Mouse (Mus musculus) forebrain, embryonic 14.5 days (tissue): ENCODE measurements at regions not wholly inside any gene's neighbourhood (a gene's known extent, or its start where the extent isn't known, plus 50 kb on each side); places are given as distances from the start of the nearest gene placed in this dataset.

Source experiments
- ATAC-seq: fragments of 200-750 bp; cut with Nextera tagmentation; 2 replicates; pipeline ENCODE4 v1.8.0; 2017; ENCODE audit warnings: mild to moderate bottlenecking, moderate library complexity
- DNase-seq: peaks from one replicate; pipeline ENCODE4 v3.0.0-alpha.2; 2015; ENCODE audit warnings: low spot score
- H3K27ac ChIP-seq: fragments of 300-500 bp; sonication (generic); 2 replicates; pipeline ENCODE4 v1.5.1; 2014; ENCODE audit warnings: low read depth, mild to moderate bottlenecking, control low read depth, low read length, moderate library complexity
- H3K27me3 ChIP-seq: fragments of 300-500 bp; sonication (generic); replicated peaks from 2 replicates; pipeline ENCODE4 v1.6.1; 2014; ENCODE audit warnings: low read length, control low read depth, mixed read lengths; ENCODE audit not compliant: control insufficient read depth, insufficient read depth
- H3K36me3 ChIP-seq: fragments of 300-500 bp; sonication (generic); 2 replicates; pipeline ENCODE4 v1.6.1; 2014; ENCODE audit warnings: low read length, control low read depth; ENCODE audit not compliant: control insufficient read depth, insufficient read depth
- H3K4me1 ChIP-seq: fragments of 300-500 bp; sonication (generic); 2 replicates; pipeline ENCODE4 v1.6.1; 2014; ENCODE audit warnings: antibody characterized with exemption, low read length, control low read depth; ENCODE audit not compliant: control insufficient read depth, insufficient read depth
- H3K4me2 ChIP-seq: fragments of 300-500 bp; sonication (generic); 2 replicates; pipeline ENCODE4 v1.6.1; 2014; ENCODE audit warnings: mild to moderate bottlenecking, control low read depth, low read length
- H3K4me3 ChIP-seq: fragments of 300-500 bp; sonication (generic); 2 replicates; pipeline ENCODE4 v1.5.1; 2014; ENCODE audit warnings: low read depth, low read length, control low read depth
- H3K9ac ChIP-seq: fragments of 300-500 bp; sonication (generic); 2 replicates; pipeline ENCODE4 v1.6.1; 2014; ENCODE audit warnings: mild to moderate bottlenecking, low read length, control low read depth, moderate library complexity
- H3K9me3 ChIP-seq: fragments of 300-500 bp; sonication (generic); replicated peaks from 2 replicates; pipeline ENCODE4 v1.6.1; 2016; ENCODE audit warnings: low read length, control low read depth, mixed read lengths; ENCODE audit not compliant: control insufficient read depth
- WGBS: fragments of 180-500 bp; shearing (Covaris S2); extraction: QIAGEN DNeasy Blood & Tissue Kit; methylation state at CpG from one replicate; pipeline ENCODE4 v1.1.7; 2014; 5-methylcytosine and 5-hydroxymethylcytosine counted together

DNA sequence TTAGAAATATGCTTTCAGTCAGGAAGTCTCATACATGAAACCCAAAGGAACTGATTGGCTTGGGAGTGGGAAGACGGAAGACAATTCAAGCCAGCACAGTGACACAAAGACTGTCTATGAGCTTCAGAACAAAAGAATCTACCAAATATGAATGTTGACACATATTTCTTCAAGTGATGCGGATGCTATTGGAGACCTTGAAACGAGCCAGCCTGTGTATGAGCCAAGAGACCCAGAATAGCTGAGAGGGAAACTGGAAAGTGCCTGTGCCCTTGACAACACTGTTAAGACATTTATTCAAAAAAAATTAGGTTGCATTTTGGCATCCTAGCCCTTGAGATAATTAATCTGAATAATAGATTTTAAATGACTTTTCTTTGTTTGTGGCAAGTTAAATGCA, 426.7 kb upstream of the Sox9 start:
- Histone ChIP-seq H3K9me3 (no peaks in the 10 kb centered on the region), H3K27ac (no peak overlapping the region), H3K27me3 (no peaks in the 10 kb centered on the region), H3K9ac (no peak overlapping the region), H3K4me2 (no peak overlapping the region), H3K4me1 (no peaks in the 10 kb centered on the region), H3K36me3 (no peaks in the 10 kb centered on the region), H3K4me3 (no peak overlapping the region)
- WGBS = 90% methylated on average over 3 of the region's 3 CpGs
- DNase-seq = no peak
- ATAC-seq = no peak

DNA sequence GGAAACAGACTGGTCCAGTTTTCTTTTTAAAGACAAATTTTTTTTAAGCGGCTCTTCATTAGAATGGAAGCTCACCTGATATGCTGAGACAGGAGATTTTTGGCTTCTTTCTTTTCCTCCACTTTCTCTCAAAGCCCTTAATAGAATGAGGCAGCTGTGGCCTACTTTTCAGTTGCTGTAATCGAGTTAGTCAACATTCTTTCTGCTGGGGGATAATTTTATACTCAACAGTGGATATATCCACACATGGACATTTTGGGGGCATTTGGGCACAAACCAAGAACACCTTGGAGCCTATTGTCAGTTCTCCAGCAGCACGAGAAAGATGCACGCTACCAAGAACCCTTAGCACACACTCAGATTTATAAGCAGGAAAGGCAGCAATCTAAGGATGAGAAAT, 415.3 kb upstream of the Sox9 start:
- no peaks in the 10 kb centered on the region for H3K4me1 ChIP-seq
- no peak overlapping the region for H3K4me3 ChIP-seq
- DNase-seq (no peak), ATAC-seq (no peak)
- H3K36me3 ChIP-seq = no peaks in the 10 kb centered on the region
- no peak overlapping the region for H3K4me2 ChIP-seq
- H3K27ac ChIP-seq = no peak overlapping the region
- H3K27me3 ChIP-seq = no peaks in the 10 kb centered on the region
- H3K9me3 ChIP-seq = no peaks in the 10 kb centered on the region
- H3K9ac ChIP-seq = no peak overlapping the region
- 89% methylated on average over 4 of the region's 4 CpGs for WGBS

DNA sequence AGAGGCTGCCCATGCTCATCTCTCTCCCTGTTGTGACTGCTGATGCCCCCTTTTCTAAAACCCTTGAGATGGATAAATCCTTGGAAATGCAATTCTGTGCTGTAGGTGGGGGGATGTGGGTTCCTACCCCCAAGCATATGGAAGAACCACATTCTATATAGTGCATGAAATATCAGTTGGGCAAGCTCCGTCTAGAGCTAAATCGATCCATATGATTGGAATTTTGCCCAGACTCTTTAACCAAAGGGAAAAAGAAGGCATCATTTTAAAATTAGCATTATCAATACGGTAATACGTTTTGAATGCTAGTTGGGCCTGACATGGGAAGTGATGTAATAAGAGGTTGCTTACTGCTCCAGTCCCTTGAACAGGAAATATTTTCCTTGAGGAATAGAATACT, 411.1 kb upstream of the Sox9 start:
- DNase-seq (no peak), ATAC-seq (no peak)
- no peak overlapping the region for H3K27ac ChIP-seq
- WGBS = 84% methylated on average over 4 of the region's 4 CpGs
- H3K4me3 ChIP-seq = no peak overlapping the region
- H3K9ac ChIP-seq = no peak overlapping the region
- H3K36me3 ChIP-seq = no peaks in the 10 kb centered on the region
- no peak overlapping the region for H3K4me2 ChIP-seq
- no peaks in the 10 kb centered on the region for H3K4me1 ChIP-seq
- H3K9me3 ChIP-seq = no peaks in the 10 kb centered on the region
- no peaks in the 10 kb centered on the region for H3K27me3 ChIP-seq

DNA sequence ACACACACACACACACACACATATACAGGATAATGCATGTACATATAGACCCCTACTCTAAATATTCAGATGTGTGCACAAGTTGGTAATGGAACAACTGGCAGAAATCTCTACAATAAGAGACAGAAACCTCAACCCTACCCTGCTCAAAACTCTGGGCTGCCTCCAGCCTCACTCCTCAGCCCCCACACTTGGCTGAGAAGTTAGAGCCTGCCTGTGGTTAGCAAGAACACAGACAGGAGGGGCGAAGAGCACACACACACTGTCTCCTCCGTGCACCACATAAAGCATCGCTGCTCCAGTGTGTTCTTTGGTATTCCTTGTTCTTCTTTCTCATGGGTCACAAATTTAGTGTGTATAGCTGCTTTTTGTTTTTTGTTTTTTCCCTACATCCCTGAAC, 382.0 kb upstream of the Sox9 start:
- no peaks in the 10 kb centered on the region for H3K4me1 ChIP-seq
- no peaks in the 10 kb centered on the region for H3K9me3 ChIP-seq
- no peaks in the 10 kb centered on the region for H3K36me3 ChIP-seq
- DNase-seq (no peak), ATAC-seq (no peak)
- no peak overlapping the region for H3K4me3 ChIP-seq
- 95% methylated on average over 3 of the region's 3 CpGs for WGBS
- H3K9ac ChIP-seq = no peak overlapping the region
- no peak overlapping the region for H3K4me2 ChIP-seq
- H3K27ac ChIP-seq = no peak overlapping the region
- H3K27me3 ChIP-seq = no peaks in the 10 kb centered on the region

DNA sequence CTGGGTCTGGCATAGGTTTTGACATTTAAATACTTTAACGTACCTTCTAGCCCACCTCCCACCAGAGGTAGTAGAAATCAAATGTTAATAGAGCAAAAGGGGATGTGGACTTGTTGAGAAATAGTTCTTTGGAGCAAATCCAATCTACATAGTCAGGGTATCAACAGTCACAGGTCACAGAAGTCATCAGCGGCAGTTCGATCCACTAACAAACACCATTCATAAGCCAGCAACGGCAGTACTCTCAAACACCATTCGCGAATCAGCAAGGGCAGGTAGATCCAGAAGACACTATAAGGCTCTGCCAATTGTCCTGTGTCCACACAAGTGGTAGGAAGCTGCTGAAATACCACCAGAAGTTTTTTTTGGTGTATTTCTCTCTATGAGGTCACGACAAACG, 374.3 kb upstream of the Sox9 start:
- H3K27ac ChIP-seq = no peak overlapping the region
- H3K27me3 ChIP-seq = no peaks in the 10 kb centered on the region
- WGBS = 93% methylated on average over 8 of the region's 8 CpGs
- ATAC-seq (no peak), DNase-seq (no peak)
- peaks cover 4% of the 10 kb centered on the region for H3K4me1 ChIP-seq
- no peak overlapping the region for H3K4me2 ChIP-seq
- no peaks in the 10 kb centered on the region for H3K36me3 ChIP-seq
- H3K4me3 ChIP-seq = no peak overlapping the region
- H3K9ac ChIP-seq = no peak overlapping the region
- no peaks in the 10 kb centered on the region for H3K9me3 ChIP-seq

DNA sequence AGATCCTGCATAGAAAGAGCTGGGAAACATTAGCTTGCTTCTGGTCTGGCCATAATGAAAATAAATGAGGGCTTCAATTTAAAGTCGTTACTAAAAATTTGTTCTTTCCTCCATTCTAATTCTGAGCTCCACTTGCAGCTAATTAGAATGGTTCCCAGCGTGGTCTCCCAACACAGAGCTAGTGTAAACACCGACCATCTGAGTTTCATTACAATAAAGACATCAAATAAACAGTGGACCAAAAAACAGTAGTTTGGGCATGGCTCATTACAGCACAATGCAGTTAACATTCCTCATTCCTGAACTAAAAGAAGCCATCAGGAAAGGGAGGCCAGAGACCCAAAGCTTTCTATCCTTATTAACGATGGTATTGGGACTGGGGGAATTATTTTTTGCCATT, 369.6 kb upstream of the Sox9 start:
- H3K27ac ChIP-seq = no peak overlapping the region
- WGBS = 1% methylated on average over 4 of the region's 4 CpGs
- H3K4me1 ChIP-seq = peaks cover 11% of the 10 kb centered on the region
- ATAC-seq (peak; percentile 54; the same call in 1 of the 2 replicates), DNase-seq (peak; percentile 65)
- H3K9ac ChIP-seq = no peak overlapping the region
- no peaks in the 10 kb centered on the region for H3K9me3 ChIP-seq
- no peak overlapping the region for H3K4me3 ChIP-seq
- H3K27me3 ChIP-seq = no peaks in the 10 kb centered on the region
- H3K36me3 ChIP-seq = no peaks in the 10 kb centered on the region
- H3K4me2 ChIP-seq = no peak overlapping the region

DNA sequence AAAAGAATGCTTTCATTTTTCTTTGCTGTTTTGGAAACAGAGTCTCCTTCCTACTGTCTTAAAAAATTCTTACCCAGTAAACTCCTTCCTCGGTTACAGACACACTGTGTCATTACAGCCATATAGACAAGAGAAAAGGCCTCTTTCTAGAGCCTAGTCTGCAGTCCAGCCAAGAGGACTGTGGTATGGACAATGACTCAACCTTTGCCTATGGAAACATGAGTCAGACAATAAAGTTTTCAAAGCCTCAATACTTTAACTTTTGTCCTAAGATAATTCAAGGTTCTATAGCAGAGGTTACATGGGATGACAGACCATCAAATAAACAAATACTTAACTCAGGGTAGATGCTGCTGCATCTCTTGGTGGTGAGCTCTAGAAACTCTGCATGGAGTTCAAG, 339.4 kb upstream of the Sox9 start:
- ATAC-seq (no peak), DNase-seq (no peak)
- Histone ChIP-seq H3K9ac (no peak overlapping the region), H3K4me2 (no peak overlapping the region), H3K4me3 (no peak overlapping the region), H3K27me3 (no peaks in the 10 kb centered on the region), H3K4me1 (no peaks in the 10 kb centered on the region), H3K27ac (no peak overlapping the region), H3K36me3 (no peaks in the 10 kb centered on the region), H3K9me3 (no peaks in the 10 kb centered on the region)
- WGBS = 92% methylated on average over 1 of the region's 1 CpGs

DNA sequence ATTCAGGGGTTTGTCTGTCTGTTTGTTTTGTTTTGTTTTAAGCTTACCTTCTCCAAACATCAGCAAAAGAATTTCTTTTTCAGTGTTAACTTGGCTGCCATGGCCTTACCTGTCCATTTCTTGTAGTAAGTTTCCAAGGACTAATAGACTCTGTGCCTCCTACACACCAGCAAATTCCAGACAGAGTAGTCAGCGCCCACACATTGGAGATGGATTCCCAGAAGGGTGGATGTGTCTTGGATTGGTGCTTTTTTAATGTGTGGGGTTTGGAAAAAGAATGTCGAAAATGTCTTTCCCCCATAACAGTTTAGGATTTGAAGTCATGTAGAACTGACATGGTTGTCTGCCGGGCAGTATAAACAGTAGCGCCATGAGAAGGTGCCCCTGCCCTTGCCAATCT, 338.1 kb upstream of the Sox9 start:
- Histone ChIP-seq H3K9me3 (no peaks in the 10 kb centered on the region), H3K36me3 (no peaks in the 10 kb centered on the region), H3K9ac (no peak overlapping the region), H3K4me1 (no peaks in the 10 kb centered on the region), H3K27me3 (no peaks in the 10 kb centered on the region), H3K4me2 (no peak overlapping the region), H3K27ac (no peak overlapping the region), H3K4me3 (no peak overlapping the region)
- ATAC-seq = no peak
- DNase-seq = no peak
- WGBS = 92% methylated on average over 4 of the region's 4 CpGs

DNA sequence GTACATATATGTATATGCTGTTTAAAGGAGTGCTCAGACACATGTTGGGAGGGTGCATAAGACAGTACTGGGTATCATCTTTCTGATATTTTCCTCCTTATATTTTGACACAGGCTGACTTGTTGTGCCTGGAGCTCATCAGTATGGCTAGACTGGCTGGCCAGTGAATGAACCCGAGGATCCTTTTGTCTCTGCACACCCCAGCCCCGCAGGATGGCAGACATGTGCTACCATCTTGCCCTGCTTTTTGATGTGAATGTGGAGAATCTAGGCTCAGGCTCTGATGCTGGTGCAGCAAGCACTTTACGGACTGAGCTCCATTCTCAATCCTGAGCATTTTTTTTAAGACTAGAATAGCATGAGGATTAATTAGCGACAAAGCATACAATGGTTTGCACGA, 332.4 kb upstream of the Sox9 start:
- H3K4me1 ChIP-seq = no peaks in the 10 kb centered on the region
- H3K4me3 ChIP-seq = no peak overlapping the region
- no peak overlapping the region for H3K27ac ChIP-seq
- no peak overlapping the region for H3K9ac ChIP-seq
- peak; percentile 3 for DNase-seq
- no peaks in the 10 kb centered on the region for H3K9me3 ChIP-seq
- WGBS = 8% methylated on average over 5 of the region's 5 CpGs
- H3K36me3 ChIP-seq = no peaks in the 10 kb centered on the region
- no peak overlapping the region for H3K4me2 ChIP-seq
- no peak for ATAC-seq
- H3K27me3 ChIP-seq = no peaks in the 10 kb centered on the region

DNA sequence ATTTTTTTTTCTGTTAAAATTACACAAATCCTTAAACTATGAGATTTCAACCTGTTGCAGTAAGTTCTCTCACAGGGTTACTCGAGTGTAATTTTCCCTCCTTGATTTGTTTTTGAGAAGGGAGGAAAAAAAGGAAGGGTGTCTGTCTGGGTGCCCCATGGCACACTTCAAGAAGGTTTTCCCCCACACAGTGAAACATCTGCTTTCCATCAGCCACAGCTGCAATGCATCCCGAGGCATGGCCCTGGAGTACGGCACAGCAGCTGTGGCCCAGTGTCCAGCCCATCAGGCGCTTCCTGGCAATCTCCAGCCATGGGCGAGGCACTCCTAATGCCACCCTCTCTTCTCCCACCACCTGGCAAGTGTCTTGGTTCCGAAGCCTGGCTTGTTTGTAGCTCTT, 331.8 kb upstream of the Sox9 start:
- Histone ChIP-seq H3K9ac (no peak overlapping the region), H3K9me3 (no peaks in the 10 kb centered on the region), H3K27me3 (no peaks in the 10 kb centered on the region), H3K4me1 (no peaks in the 10 kb centered on the region), H3K4me3 (no peak overlapping the region), H3K27ac (no peak overlapping the region), H3K4me2 (no peak overlapping the region), H3K36me3 (no peaks in the 10 kb centered on the region)
- WGBS = 69% methylated on average over 6 of the region's 6 CpGs
- DNase-seq (no peak), ATAC-seq (no peak)
